Mouse (Mus musculus): Measurements from ENCODE around the gene Bnip1. TPM values are rescaled to one million over a fixed set of nuclear protein-coding genes. Genes with fewer than 3 reads are reported as not detected.

Gene Bnip1
- polyA plus RNA-seq, 1 experiment from 2014 or later = 50.1 TPM

GRCm38 (mm10) chr17:26797379-26798128, 16.7 kb downstream of the Bnip1 start:
- no peak for ATAC-seq
- Histone ChIP-seq H3K4me1 (replicated peaks) (0 out of 2 replicates have a peak, but pooled peaks cover 4% of the 10 kb centered on the region), H3K36me3 (peaks cover 2% of the 10 kb centered on the region; the same call in 1 of the 2 replicates), H3K27ac (no peak overlapping the region), H3K27me3 (replicated peaks) (no peaks in the 10 kb centered on the region), H3K4me3 (replicated peaks) (no peak overlapping the region), H3K9ac (no peak overlapping the region), H3K9me3 (no peaks in the 10 kb centered on the region), H3K4me2 (replicated peaks) (no peak overlapping the region)
- 75% methylated on average over 6 of the region's 6 CpGs for WGBS

DNA sequence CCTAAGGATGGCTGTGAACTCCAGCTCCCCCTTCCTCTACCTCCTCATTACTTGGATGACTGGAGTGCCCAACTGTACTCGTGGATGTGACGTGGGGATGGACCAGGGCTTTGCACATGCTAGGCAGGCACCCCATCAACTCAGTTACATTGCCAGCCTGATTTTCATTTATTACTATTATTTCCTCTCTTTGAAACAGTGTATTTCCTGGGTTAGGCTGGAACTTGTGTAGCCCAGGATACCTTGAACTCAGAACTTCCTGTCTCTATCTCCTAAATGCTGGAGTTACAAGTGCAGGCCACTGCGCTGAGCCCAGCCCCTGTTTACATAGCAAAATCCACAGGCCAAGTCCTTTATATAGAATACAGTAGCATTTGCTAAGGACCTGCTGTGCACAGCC, 22.0 kb downstream of the Bnip1 start:
- H3K9me3 ChIP-seq = no peaks in the 10 kb centered on the region
- no peak overlapping the region for H3K4me2 ChIP-seq (replicated peaks)
- H3K27me3 ChIP-seq (replicated peaks) = no peaks in the 10 kb centered on the region
- H3K4me3 ChIP-seq (replicated peaks) = no peak overlapping the region
- 80% methylated on average over 3 of the region's 3 CpGs for WGBS
- H3K36me3 ChIP-seq = no peaks in the 10 kb centered on the region
- H3K4me1 ChIP-seq (replicated peaks) = no peaks in the 10 kb centered on the region
- no peak overlapping the region for H3K9ac ChIP-seq
- H3K27ac ChIP-seq = no peak overlapping the region
- ATAC-seq = no peak

DNA sequence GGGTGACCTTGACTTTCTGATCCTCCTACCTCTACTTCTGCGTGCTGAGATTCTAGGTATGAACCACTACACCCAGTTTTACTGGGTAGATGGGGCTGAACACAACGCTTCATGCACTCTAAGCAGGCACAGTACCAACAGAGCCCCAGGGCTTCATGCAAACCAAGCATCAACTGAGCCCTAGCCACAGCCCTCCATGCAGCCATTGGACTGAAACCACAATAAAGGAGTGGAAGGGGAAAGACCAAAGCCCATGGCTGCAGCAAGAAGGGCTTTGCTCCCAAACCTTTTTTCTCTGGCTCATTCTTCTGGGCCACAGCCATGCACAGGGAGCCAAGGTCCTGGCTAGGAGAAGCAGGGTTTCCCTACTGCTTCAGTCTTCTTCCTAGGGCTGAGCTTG, 31.7 kb downstream of the Bnip1 start:
- Histone ChIP-seq H3K4me3 (replicated peaks) (no peak overlapping the region), H3K9me3 (no peaks in the 10 kb centered on the region), H3K4me1 (replicated peaks) (no peaks in the 10 kb centered on the region), H3K9ac (no peak overlapping the region), H3K36me3 (no peaks in the 10 kb centered on the region), H3K4me2 (replicated peaks) (no peak overlapping the region), H3K27ac (no peak overlapping the region), H3K27me3 (replicated peaks) (no peaks in the 10 kb centered on the region; the same call in 1 of the 2 replicates)
- ATAC-seq = no peak
- whole genome bisulfite sequencing = 79% methylated on average over 2 of the region's 2 CpGs

GRCm38 (mm10) chr17:26813497-26813896, 32.6 kb downstream of the Bnip1 start:
- H3K27me3 ChIP-seq (replicated peaks) = no peaks in the 10 kb centered on the region; the same call in 1 of the 2 replicates
- no peaks in the 10 kb centered on the region for H3K36me3 ChIP-seq
- no peak overlapping the region for H3K4me2 ChIP-seq (replicated peaks)
- no peaks in the 10 kb centered on the region for H3K4me1 ChIP-seq (replicated peaks)
- 64% methylated on average over 9 of the region's 9 CpGs for WGBS
- ATAC-seq = no peak
- H3K9me3 ChIP-seq = no peaks in the 10 kb centered on the region
- no peak overlapping the region for H3K9ac ChIP-seq
- H3K27ac ChIP-seq = no peak overlapping the region
- H3K4me3 ChIP-seq (replicated peaks) = no peak overlapping the region

DNA sequence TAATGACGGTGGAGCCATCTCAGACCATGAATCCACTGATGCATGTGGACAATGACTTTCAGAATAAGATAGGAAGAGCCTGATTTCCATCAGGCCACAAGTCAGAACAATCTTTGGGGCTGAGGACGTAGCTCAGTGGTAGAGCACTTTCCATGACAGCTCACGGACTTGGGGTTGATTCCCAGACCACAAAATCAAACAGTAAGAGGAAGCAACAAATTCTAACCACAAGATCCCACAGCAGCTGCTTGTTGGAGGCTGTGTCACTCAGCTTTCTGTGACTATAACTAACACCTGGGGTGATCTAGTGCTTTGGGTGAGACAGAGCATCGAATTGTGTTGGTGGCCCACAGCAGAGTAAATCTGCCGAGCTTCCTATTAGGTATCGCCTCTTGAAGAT, 35.9 kb downstream of the Bnip1 start:
- 74% methylated on average over 6 of the region's 6 CpGs for WGBS

GRCm38 (mm10) chr17:26817776-26818175, 36.9 kb downstream of the Bnip1 start:
- Histone ChIP-seq H3K27me3 (replicated peaks) (no peaks in the 10 kb centered on the region; the same call in 1 of the 2 replicates), H3K4me3 (replicated peaks) (no peak overlapping the region), H3K36me3 (no peaks in the 10 kb centered on the region), H3K9ac (no peak overlapping the region), H3K27ac (no peak overlapping the region), H3K9me3 (no peaks in the 10 kb centered on the region), H3K4me1 (replicated peaks) (no peaks in the 10 kb centered on the region), H3K4me2 (replicated peaks) (no peak overlapping the region)
- ATAC-seq = no peak

More for the DNA sequence above, 35.9 kb downstream of the Bnip1 start:
- H3K36me3 ChIP-seq = no peaks in the 10 kb centered on the region
- H3K9me3 ChIP-seq = no peaks in the 10 kb centered on the region
- H3K4me3 ChIP-seq (replicated peaks) = no peak overlapping the region
- no peaks in the 10 kb centered on the region for H3K4me1 ChIP-seq (replicated peaks)
- H3K4me2 ChIP-seq (replicated peaks) = no peak overlapping the region
- no peaks in the 10 kb centered on the region; the same call in 1 of the 2 replicates for H3K27me3 ChIP-seq (replicated peaks)
- H3K27ac ChIP-seq = no peak overlapping the region
- H3K9ac ChIP-seq = no peak overlapping the region
- ATAC-seq = no peak

- no peak overlapping the region for H3K27ac ChIP-seq
- WGBS = 71% methylated on average over 16 of the region's 17 CpGs
- no peak overlapping the region for H3K4me3 ChIP-seq (replicated peaks)
- no peaks in the 10 kb centered on the region for H3K9me3 ChIP-seq
- H3K36me3 ChIP-seq = no peaks in the 10 kb centered on the region
- no peak for ATAC-seq
- H3K27me3 ChIP-seq (replicated peaks) = peaks cover 19% of the 10 kb centered on the region
- H3K4me2 ChIP-seq (replicated peaks) = no peak overlapping the region
- no peak overlapping the region for H3K9ac ChIP-seq
- H3K4me1 ChIP-seq (replicated peaks) = no peaks in the 10 kb centered on the region
Observed at GRCm38 (mm10) chr17:26826131-26826530, 45.3 kb downstream of the Bnip1 start.

GRCm38 (mm10) chr17:26833806-26834205, 52.9 kb downstream of the Bnip1 start:
- H3K27ac ChIP-seq = no peak overlapping the region
- ATAC-seq = no peak
- H3K27me3 ChIP-seq (replicated peaks) = peaks cover 65% of the 10 kb centered on the region
- no peak overlapping the region for H3K4me3 ChIP-seq (replicated peaks)
- no peaks in the 10 kb centered on the region for H3K36me3 ChIP-seq
- no peak overlapping the region for H3K9ac ChIP-seq
- WGBS = 69% methylated on average over 2 of the region's 2 CpGs
- H3K4me1 ChIP-seq (replicated peaks) = peaks cover 2% of the 10 kb centered on the region; the same call in 1 of the 2 replicates
- no peaks in the 10 kb centered on the region for H3K9me3 ChIP-seq
- H3K4me2 ChIP-seq (replicated peaks) = no peak overlapping the region

DNA sequence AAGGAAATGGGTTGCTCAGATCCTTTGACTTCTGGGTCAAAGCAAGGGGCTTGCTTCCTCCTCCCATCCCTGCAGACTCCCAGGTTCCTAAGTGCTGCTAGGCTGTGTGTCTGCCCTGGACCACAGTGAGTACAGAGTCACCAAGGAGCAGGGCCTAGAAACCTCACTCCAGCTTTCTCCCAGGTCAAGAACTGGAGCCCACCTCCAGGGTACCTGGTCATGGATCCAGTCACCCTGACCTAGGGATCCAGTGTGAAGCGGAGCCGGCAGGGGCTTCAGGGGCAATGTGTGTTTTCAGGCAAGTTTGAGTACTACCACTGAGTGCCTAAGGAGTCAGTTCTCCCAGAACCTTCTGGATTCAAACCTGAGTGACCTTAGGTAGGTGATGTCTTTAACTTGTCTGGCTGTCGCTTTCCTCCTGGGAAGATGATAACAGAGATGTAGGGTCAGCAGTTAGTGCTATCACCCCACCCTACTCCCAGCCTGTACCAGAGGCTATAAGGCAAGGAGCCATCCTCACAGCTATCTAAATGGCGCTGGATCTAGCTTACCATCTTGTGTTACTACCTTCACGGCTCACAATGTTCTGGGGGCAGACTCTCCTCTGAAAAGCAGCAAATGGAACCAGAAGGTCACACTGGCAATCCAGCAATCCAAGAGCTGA, 53.6 kb downstream of the Bnip1 start:
- WGBS = 68% methylated on average over 5 of the region's 5 CpGs
- H3K27ac ChIP-seq = no peak overlapping the region
- H3K27me3 ChIP-seq (replicated peaks) = peaks cover 65% of the 10 kb centered on the region

DNA sequence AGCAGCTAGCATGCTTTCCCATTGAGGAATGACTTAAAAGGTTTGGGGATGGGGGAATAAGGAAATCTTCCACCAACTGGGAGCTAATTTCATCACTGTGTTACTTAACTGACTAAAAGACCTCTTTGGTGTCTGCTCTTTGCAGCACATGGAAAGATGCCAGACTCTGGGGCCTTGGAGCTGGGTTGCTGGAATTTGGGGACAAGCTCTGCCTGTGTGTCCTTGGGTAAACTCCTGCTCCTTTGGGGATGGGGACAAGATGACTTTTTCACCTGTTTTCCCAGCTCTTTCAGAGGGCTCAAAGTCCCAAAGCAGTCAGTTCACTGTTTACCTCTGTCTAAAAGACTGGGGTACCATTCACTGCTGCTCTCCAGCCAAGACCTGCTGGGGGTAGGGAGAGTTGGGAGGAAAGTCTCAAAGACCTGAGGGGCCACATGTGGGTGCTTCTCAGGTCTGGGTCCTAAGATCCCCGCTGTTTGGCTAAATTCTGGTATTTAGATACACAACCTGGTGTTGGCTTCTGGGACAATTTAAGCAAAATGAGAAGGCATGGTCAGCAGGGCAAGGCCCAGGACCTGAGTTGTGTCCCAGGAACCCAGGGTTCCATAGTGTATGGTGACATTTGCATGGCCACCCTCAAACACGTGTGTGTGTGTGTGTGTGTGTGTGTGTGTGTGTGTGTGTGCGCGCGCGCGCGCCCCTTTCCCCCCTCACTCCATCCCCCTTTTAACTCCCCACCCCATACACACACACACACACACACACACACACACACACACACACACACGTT, 54.3 kb downstream of the Bnip1 start:
- Histone ChIP-seq H3K4me3 (replicated peaks) (no peak overlapping the region), H3K36me3 (no peaks in the 10 kb centered on the region), H3K4me1 (replicated peaks) (peaks cover 12% of the 10 kb centered on the region), H3K9me3 (no peaks in the 10 kb centered on the region), H3K9ac (no peak overlapping the region), H3K4me2 (replicated peaks) (no peak overlapping the region), H3K27me3 (replicated peaks) (peaks cover 72% of the 10 kb centered on the region), H3K27ac (no peak overlapping the region)
- no peak for ATAC-seq
- 36% methylated on average over 6 of the region's 9 CpGs for WGBS

More for the DNA sequence above, 53.6 kb downstream of the Bnip1 start:
- H3K9ac ChIP-seq = no peak overlapping the region
- peaks cover 9% of the 10 kb centered on the region for H3K4me1 ChIP-seq (replicated peaks)
- H3K4me2 ChIP-seq (replicated peaks) = no peak overlapping the region
- no peaks in the 10 kb centered on the region for H3K36me3 ChIP-seq
- H3K9me3 ChIP-seq = no peaks in the 10 kb centered on the region
- no peak overlapping the region for H3K4me3 ChIP-seq (replicated peaks)
- ATAC-seq = no peak

- no peaks in the 10 kb centered on the region for H3K36me3 ChIP-seq
- H3K9ac ChIP-seq = no peak overlapping the region
- peaks cover 78% of the 10 kb centered on the region for H3K27me3 ChIP-seq (replicated peaks)
- 13% methylated on average over 8 of the region's 8 CpGs for whole genome bisulfite sequencing
- H3K4me3 ChIP-seq (replicated peaks) = no peak overlapping the region
- H3K4me2 ChIP-seq (replicated peaks) = no peak overlapping the region
- ATAC-seq = no peak
- H3K4me1 ChIP-seq (replicated peaks) = peaks cover 12% of the 10 kb centered on the region
- no peak overlapping the region for H3K27ac ChIP-seq
- H3K9me3 ChIP-seq = no peaks in the 10 kb centered on the region
Observed at GRCm38 (mm10) chr17:26835956-26836355, 55.1 kb downstream of the Bnip1 start.

DNA sequence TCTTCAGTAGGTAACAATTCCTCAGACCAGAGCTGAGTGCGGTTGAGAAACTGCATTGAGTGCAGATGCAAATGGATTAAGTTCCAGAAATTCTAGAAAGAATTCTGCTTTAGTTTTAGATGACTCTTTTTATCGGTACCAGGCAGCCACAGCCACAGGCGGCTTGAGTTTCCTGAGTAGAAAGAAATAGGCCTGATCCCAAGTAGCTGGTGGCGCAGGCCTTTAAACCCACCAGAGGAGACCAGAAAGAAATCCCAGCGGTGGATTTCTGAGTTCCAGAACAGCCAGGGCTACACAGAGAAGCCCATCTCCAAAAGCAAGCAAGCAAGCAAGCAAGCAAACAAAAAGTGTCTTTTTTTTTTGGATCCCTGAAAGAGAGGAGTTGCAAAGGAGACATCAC, 55.5 kb downstream of the Bnip1 start:
- no peak overlapping the region for H3K27ac ChIP-seq
- 15% methylated on average over 5 of the region's 5 CpGs for WGBS
- H3K4me1 ChIP-seq (replicated peaks) = peaks cover 12% of the 10 kb centered on the region
- H3K27me3 ChIP-seq (replicated peaks) = peaks cover 82% of the 10 kb centered on the region
- ATAC-seq = no peak
- H3K36me3 ChIP-seq = no peaks in the 10 kb centered on the region
- no peak overlapping the region for H3K9ac ChIP-seq
- no peaks in the 10 kb centered on the region for H3K9me3 ChIP-seq
- no peak overlapping the region for H3K4me3 ChIP-seq (replicated peaks)
- no peak overlapping the region for H3K4me2 ChIP-seq (replicated peaks)
